Mouse (Mus musculus): ENCODE measurements around the gene Crcp. TPM values are rescaled to one million over a fixed set of nuclear protein-coding genes. Genes with fewer than 3 reads are reported as not detected.

The Crcp gene
- total and polyA plus RNA-seq, 3 experiments: 42.3 to 63.2 (median 58.3) TPM

DNA sequence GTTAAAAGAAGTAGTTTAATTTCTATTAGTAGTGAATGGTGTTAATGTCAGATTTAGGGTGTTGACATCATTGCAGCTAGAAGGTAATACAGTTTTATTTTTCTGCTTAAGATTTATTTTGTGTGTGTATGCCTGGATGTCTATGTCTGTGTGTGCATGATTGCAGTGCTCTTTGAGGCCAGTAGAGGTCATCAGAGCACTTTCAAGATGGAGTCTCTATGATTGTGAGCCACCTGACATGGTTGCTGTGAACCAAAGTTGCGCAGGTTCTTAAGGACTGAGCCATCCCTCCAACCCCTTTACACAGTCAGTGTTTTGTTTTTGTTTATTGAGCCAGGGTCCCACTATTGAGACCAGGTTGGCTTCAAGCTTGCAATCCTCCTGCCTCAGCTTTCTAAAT lies 36.5 kb downstream of the Crcp start:
- in situ Hi-C loops (cut with MboI; ENCODE audit: low pct_ligation_motif_present, low pct_unique_long_range_greater_than_20kb, low sequenced_read_pairs): no loop called here
- Histone ChIP-seq H3K4me3 (replicated peaks in 1 of 3; ENCODE audit: low read depth in 2 of 3, low read length in 2 of 3, poor library complexity in 1 of 3) (no peak overlapping the region), H3K9ac (ENCODE audit: insufficient read depth, low read depth) (no peak overlapping the region), H3K36me3 (replicated peaks in 1 of 2; ENCODE audit: control insufficient read depth in 1 of 2, insufficient read depth in 1 of 2, low read length in 1 of 2) (peaks cover 7 to 11% of the 10 kb centered on the region in 2 experiments), H3K4me1 (ENCODE audit: control insufficient read depth in 1 of 2, insufficient read depth in 2 of 2) (peaks cover 7 to 16% of the 10 kb centered on the region in 2 experiments; a peak in 3 of 4 replicates), H3K79me2 (replicated peaks; ENCODE audit: control insufficient read depth, extremely low read depth, insufficient read depth, poor library complexity, severe bottlenecking) (no peaks in the 10 kb centered on the region; the same call in 1 of the 2 replicates), H3K27ac (ENCODE audit: insufficient read depth, low read depth) (no peak overlapping the region), H3K27me3 (replicated peaks) (no peaks in the 10 kb centered on the region), H3K4me2 (ENCODE audit: insufficient read depth, low read depth, poor library complexity, severe bottlenecking) (no peak overlapping the region), H3K9me3 (replicated peaks; ENCODE audit: low read length) (peaks cover 6% of the 10 kb centered on the region)
- no peak for DNase-seq (ENCODE audit: extremely low read depth)
- TF ChIP-seq NRF1 (IDR thresholded peaks at IDR 0.05; ENCODE audit: low read depth, low read length): no peak
- TF ChIP-seq USF2 (conservative IDR thresholded peaks at IDR 0.05; ENCODE audit: low read depth, low read length): no peak
- TF ChIP-seq EP300 (IDR thresholded peaks at IDR 0.05; ENCODE audit: low read length): no peak
- TF ChIP-seq KAT2A (IDR thresholded peaks at IDR 0.05; ENCODE audit: insufficient replicate concordance, low read length): no peak
- TF ChIP-seq PAX5 (IDR thresholded peaks at IDR 0.05; ENCODE audit: low read length): no peak
- peak; percentile 40 to 79; a peak in 2 of 4 replicates for TF ChIP-seq CTCF (conservative IDR thresholded peaks at IDR 0.05 in 1 of 2, IDR thresholded peaks at IDR 0.05 in 1 of 2; ENCODE audit: low read depth in 2 of 2, low read length in 2 of 2)
- TF ChIP-seq IRF4 (IDR thresholded peaks at IDR 0.05; ENCODE audit: low read depth, low read length): no peak
- peak; percentile 80 for TF ChIP-seq RAD21 (IDR thresholded peaks at IDR 0.05; ENCODE audit: low read depth, low read length)
- no peak for TF ChIP-seq USF1 (IDR thresholded peaks at IDR 0.05; ENCODE audit: low read depth, low read length)
- no peak for TF ChIP-seq ZNF384 (IDR thresholded peaks at IDR 0.05; ENCODE audit: low read depth, low read length)
- TF ChIP-seq SMC3 (IDR thresholded peaks at IDR 0.05; ENCODE audit: low read depth, low read length): peak; percentile 77
- TF ChIP-seq ZC3H11A (IDR thresholded peaks at IDR 0.05; ENCODE audit: low read depth, low read length): 0 out of 2 replicates have a peak, but pooled peaks have one; percentile 4
- dilution Hi-C loops (cut with MboI; ENCODE audit: extremely low pct_ligation_motif_present, extremely low pct_unique_long_range_greater_than_20kb, low sequenced_read_pairs): no loop called here

DNA sequence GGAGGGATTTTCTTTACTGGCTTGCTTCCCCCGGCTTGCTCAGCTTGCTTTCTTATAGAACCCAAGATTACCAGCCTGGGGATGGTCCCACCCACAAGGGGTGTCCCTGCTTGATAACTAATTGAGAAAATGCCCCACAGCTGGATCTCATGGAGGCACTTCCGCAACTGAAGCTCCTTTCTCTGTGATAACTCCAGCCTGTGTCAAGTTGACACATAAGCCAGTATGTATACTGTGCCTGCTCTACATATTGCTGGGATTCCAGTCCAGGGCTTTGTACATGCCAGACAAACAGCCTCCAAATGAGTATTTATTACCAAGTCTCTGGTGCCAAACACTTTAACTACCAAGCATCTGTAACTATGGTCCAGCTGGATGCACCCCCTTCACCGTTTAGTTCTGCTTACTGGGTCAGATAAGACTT lies 38.8 kb downstream of the Crcp start:
- no peak for DNase-seq (ENCODE audit: extremely low read depth)
- Histone ChIP-seq H3K4me2 (ENCODE audit: insufficient read depth, low read depth, poor library complexity, severe bottlenecking) (no peak overlapping the region), H3K4me1 (ENCODE audit: control insufficient read depth in 1 of 2, insufficient read depth in 2 of 2) (no peaks in the 10 kb centered on the region), H3K9me3 (replicated peaks; ENCODE audit: low read length) (peaks cover 6% of the 10 kb centered on the region), H3K4me3 (replicated peaks in 1 of 3; ENCODE audit: low read depth in 2 of 3, low read length in 2 of 3, poor library complexity in 1 of 3) (no peak overlapping the region), H3K27me3 (replicated peaks) (peaks cover 1% of the 10 kb centered on the region), H3K79me2 (replicated peaks; ENCODE audit: control insufficient read depth, extremely low read depth, insufficient read depth, poor library complexity, severe bottlenecking) (no peaks in the 10 kb centered on the region), H3K27ac (ENCODE audit: insufficient read depth, low read depth) (no peak overlapping the region), H3K36me3 (replicated peaks in 1 of 2; ENCODE audit: control insufficient read depth in 1 of 2, insufficient read depth in 1 of 2, low read length in 1 of 2) (no peaks in the 10 kb centered on the region), H3K9ac (ENCODE audit: insufficient read depth, low read depth) (no peak overlapping the region)
- in situ Hi-C loops (cut with MboI; ENCODE audit: low pct_ligation_motif_present, low pct_unique_long_range_greater_than_20kb, low sequenced_read_pairs): no loop called here
- TF ChIP-seq POLR2A (IDR thresholded peaks at IDR 0.05; ENCODE audit: low read depth, low read length): no peak
- TF ChIP-seq ZNF384 (IDR thresholded peaks at IDR 0.05; ENCODE audit: low read depth, low read length): no peak
- no peak for TF ChIP-seq HCFC1 (IDR thresholded peaks at IDR 0.05; ENCODE audit: low read depth, low read length)
- no peak for TF ChIP-seq BHLHE40 (IDR thresholded peaks at IDR 0.05; ENCODE audit: low read depth, low read length)
- no peak for TF ChIP-seq ELF1 (IDR thresholded peaks at IDR 0.05; ENCODE audit: low read depth, low read length)
- dilution Hi-C loops (cut with MboI; ENCODE audit: extremely low pct_ligation_motif_present, extremely low pct_unique_long_range_greater_than_20kb, low sequenced_read_pairs): no loop called here

All from CH12.LX (cell line).